Mouse (Mus musculus): Measurements from ENCODE around the gene Notch4. TPM values are rescaled to one million over a fixed set of nuclear protein-coding genes. Genes with fewer than 3 reads are reported as not detected.

Gene Notch4
- polyA plus RNA-seq, 1 experiment from 2014 or later = 11.6 TPM

DNA sequence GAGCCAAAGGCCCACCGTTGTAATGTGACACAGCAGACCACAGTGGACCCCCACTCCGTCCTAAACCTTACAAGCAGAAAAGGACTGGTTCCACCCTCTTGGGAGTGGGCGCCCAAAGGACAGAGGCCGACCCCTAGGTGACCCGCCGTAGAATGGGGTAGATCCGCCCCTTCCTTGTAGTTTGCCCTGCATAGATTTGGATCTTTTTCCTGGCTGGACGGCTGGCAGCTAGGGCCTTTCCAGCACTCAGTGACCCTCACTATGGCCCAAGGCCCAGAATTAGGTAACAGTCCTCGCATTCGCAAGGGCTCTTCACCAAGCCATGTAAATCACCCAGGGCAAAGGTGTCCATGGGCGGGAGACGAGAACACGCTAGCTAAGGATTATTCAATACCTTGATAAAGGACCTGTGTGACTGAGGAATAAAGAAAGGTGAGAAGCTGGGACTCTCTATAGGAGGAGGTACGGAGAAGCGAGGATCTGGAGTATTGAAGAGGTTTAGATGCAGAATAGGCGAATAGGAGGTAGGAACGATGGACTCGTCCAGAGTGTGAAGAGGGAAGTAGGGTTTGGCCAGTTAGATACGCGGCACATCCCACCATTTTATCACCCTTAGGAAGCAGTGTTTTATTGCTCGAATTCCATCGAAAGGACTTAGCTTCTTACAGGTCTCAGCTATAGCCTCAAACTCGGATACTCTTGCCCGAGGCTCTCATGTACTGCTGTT lies 40.6 kb downstream of the Notch4 start:
- WGBS = 19% methylated on average over 24 of the region's 24 CpGs
- peak; percentile 39 for DNase-seq (ENCODE audit: low spot score)

DNA sequence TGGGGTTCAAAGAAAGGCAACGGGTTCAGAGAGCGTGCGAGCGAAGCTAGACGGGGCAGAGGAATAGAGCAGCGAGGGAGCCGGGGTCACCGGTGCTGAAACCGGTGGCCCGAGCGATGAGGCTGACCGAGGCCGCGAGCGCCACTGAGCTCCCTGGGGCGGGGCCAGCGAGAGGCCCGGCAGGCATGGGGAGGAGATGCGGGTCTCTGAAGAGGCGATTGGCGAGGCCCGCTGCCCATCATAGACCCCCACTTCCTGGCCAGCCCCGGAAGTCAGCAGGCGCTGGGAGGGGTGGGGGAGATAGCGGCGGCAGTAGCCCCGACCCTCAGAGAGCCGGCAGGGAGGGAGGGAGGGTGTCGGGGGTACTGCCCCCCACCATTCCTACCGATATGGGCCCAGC lies 41.5 kb downstream of the Notch4 start:
- H3K27me3 ChIP-seq (ENCODE audit: control insufficient read depth, insufficient read depth, low read length) = no peaks in the 10 kb centered on the region
- no peaks in the 10 kb centered on the region for H3K9me3 ChIP-seq (ENCODE audit: control insufficient read depth, low read length)
- peak overlapping the region; percentile 95 for H3K4me2 ChIP-seq (replicated peaks; ENCODE audit: low read depth, low read length)
- WGBS = 0% methylated on average over 21 of the region's 30 CpGs
- ATAC-seq (ENCODE audit: low FRiP score) (peak; percentile 37), DNase-seq (ENCODE audit: low spot score) (peak; percentile 96)
- peaks cover 16% of the 10 kb centered on the region for H3K4me1 ChIP-seq (replicated peaks; ENCODE audit: control insufficient read depth, insufficient read depth, low read length)
- H3K4me3 ChIP-seq (ENCODE audit: low read depth, low read length) = peak overlapping the region; percentile 96
- H3K9ac ChIP-seq (ENCODE audit: low read depth, low read length) = peak overlapping the region; percentile 91
- peak overlapping the region; percentile 87 for H3K27ac ChIP-seq (ENCODE audit: low read depth, low read length)
- no peaks in the 10 kb centered on the region for H3K36me3 ChIP-seq (ENCODE audit: control insufficient read depth, insufficient read depth, low read length)

More for the DNA sequence above, 40.6 kb downstream of the Notch4 start:
- Histone ChIP-seq H3K27ac (ENCODE audit: low read depth, low read length) (peak overlapping the region; percentile 87), H3K4me2 (replicated peaks; ENCODE audit: low read depth, low read length) (peak overlapping the region; percentile 81), H3K27me3 (ENCODE audit: control insufficient read depth, insufficient read depth, low read length) (no peaks in the 10 kb centered on the region), H3K36me3 (ENCODE audit: control insufficient read depth, insufficient read depth, low read length) (peaks cover 6% of the 10 kb centered on the region), H3K4me3 (ENCODE audit: low read depth, low read length) (peak overlapping the region; percentile 96), H3K9me3 (ENCODE audit: control insufficient read depth, low read length) (no peaks in the 10 kb centered on the region), H3K4me1 (replicated peaks; ENCODE audit: control insufficient read depth, insufficient read depth, low read length) (peaks cover 16% of the 10 kb centered on the region), H3K9ac (ENCODE audit: low read depth, low read length) (peak overlapping the region; percentile 91)
- ATAC-seq (ENCODE audit: low FRiP score) = no peak

DNA sequence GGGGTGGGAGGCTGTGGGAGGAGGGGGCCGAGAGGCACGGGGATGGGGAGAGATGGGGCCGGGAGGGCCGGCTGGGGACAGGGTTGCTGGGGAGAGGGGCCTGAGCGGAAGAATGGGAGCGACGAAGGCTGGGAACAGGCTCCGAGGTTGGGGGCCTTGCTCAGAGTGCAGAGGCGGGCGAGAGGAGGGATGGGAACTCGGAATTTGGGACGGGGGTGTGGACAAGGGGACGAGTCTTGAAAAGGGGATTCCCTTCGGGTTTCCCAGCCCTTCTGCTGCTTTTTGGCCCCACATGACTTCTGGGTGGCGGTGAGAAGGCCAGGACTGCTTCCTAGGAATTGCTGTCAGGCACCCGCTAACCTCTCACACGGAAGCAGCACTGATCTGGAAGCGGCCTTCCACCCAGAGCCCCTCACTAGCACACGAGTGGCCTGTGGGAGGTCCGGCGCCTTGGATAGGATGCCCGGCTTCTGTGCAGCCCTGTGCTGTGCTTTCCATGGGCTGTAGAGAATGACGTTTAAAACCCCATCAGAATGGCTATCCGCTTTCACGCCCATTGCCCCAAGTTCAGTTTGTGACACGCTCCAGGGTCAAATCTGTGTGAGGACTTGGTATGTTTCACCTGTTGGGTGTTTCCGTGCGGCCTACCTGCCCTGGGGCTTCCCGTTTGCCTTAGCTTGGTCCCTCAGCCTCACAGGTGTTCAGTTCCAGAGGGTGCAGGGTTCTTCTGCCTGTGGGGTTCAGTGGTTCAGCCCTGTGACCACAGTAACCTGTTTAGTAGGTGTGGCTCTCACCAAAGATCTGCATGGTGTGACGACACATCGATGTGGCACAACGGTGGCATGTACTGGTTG lies 42.3 kb downstream of the Notch4 start:
- Histone ChIP-seq H3K27ac (ENCODE audit: low read depth, low read length) (peak overlapping the region; percentile 85), H3K36me3 (ENCODE audit: control insufficient read depth, insufficient read depth, low read length) (no peaks in the 10 kb centered on the region), H3K4me3 (ENCODE audit: low read depth, low read length) (peak overlapping the region; percentile 96), H3K9me3 (ENCODE audit: control insufficient read depth, low read length) (no peaks in the 10 kb centered on the region), H3K9ac (ENCODE audit: low read depth, low read length) (peak overlapping the region; percentile 91), H3K4me2 (replicated peaks; ENCODE audit: low read depth, low read length) (peak overlapping the region; percentile 95), H3K4me1 (replicated peaks; ENCODE audit: control insufficient read depth, insufficient read depth, low read length) (peaks cover 16% of the 10 kb centered on the region), H3K27me3 (ENCODE audit: control insufficient read depth, insufficient read depth, low read length) (no peaks in the 10 kb centered on the region)
- DNase-seq (ENCODE audit: low spot score) (no peak), ATAC-seq (ENCODE audit: low FRiP score) (no peak)
- 18% methylated on average over 32 of the region's 32 CpGs for WGBS

DNA sequence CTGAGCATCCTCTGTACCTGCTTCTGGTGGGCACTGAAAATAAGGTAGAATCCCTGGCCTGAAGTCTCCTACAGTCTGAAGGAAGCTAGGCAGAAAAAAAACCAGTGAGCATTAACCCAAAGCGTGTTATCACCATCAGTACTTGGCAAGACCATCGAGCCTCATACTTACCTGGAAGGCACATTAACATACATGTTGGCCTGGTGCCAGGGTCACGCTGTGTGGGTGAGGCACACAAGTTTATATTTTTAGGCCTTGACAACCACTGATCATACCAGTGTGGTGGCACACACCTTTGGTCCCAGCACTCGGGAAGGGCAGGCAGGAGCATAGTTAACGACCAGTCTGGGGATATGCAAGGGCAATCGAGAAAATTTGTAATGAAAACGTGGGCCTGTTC lies 43.9 kb downstream of the Notch4 start:
- H3K4me2 ChIP-seq (replicated peaks; ENCODE audit: low read depth, low read length) = no peak overlapping the region
- H3K4me3 ChIP-seq (ENCODE audit: low read depth, low read length) = no peak overlapping the region
- 0 out of 2 replicates have a peak, but pooled peaks cover 4% of the 10 kb centered on the region for H3K36me3 ChIP-seq (ENCODE audit: control insufficient read depth, insufficient read depth, low read length)
- 90% methylated on average over 7 of the region's 7 CpGs for WGBS
- no peak overlapping the region for H3K9ac ChIP-seq (ENCODE audit: low read depth, low read length)
- no peak overlapping the region for H3K27ac ChIP-seq (ENCODE audit: low read depth, low read length)
- DNase-seq (ENCODE audit: low spot score) = no peak
- H3K27me3 ChIP-seq (ENCODE audit: control insufficient read depth, insufficient read depth, low read length) = no peaks in the 10 kb centered on the region
- no peak for ATAC-seq (ENCODE audit: low FRiP score)
- peaks cover 12% of the 10 kb centered on the region for H3K4me1 ChIP-seq (replicated peaks; ENCODE audit: control insufficient read depth, insufficient read depth, low read length)
- no peaks in the 10 kb centered on the region for H3K9me3 ChIP-seq (ENCODE audit: control insufficient read depth, low read length)

DNA sequence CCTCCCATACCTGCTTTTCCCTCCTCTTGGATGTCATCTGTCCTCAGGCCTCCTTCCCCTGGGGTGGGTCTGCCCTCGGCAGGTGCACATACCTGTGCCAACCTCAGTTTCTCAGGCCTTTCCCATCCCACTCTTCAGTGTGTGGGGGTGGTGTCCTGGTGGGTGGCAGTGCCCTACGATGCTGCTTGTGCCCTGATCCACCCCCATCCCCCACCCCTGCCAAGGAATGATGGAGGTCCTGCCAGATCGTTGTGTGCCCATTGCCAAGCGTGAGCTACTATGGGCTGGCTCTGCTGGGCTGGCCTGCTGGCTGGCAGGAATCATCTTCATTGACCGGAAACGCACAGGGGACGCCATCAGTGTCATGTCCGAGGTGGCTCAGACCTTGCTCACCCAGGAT lies 47.0 kb downstream of the Notch4 start:
- H3K4me1 ChIP-seq (replicated peaks; ENCODE audit: control insufficient read depth, insufficient read depth, low read length) = peaks cover 7% of the 10 kb centered on the region
- no peak for ATAC-seq (ENCODE audit: low FRiP score)
- no peaks in the 10 kb centered on the region for H3K27me3 ChIP-seq (ENCODE audit: control insufficient read depth, insufficient read depth, low read length)
- H3K9me3 ChIP-seq (ENCODE audit: control insufficient read depth, low read length) = no peaks in the 10 kb centered on the region
- no peak for DNase-seq (ENCODE audit: low spot score)
- 0 out of 2 replicates have a peak, but pooled peaks cover 4% of the 10 kb centered on the region for H3K36me3 ChIP-seq (ENCODE audit: control insufficient read depth, insufficient read depth, low read length)
- H3K4me2 ChIP-seq (replicated peaks; ENCODE audit: low read depth, low read length) = no peak overlapping the region
- 94% methylated on average over 8 of the region's 8 CpGs for WGBS
- no peak overlapping the region for H3K9ac ChIP-seq (ENCODE audit: low read depth, low read length)
- H3K27ac ChIP-seq (ENCODE audit: low read depth, low read length) = no peak overlapping the region
- H3K4me3 ChIP-seq (ENCODE audit: low read depth, low read length) = no peak overlapping the region

DNA sequence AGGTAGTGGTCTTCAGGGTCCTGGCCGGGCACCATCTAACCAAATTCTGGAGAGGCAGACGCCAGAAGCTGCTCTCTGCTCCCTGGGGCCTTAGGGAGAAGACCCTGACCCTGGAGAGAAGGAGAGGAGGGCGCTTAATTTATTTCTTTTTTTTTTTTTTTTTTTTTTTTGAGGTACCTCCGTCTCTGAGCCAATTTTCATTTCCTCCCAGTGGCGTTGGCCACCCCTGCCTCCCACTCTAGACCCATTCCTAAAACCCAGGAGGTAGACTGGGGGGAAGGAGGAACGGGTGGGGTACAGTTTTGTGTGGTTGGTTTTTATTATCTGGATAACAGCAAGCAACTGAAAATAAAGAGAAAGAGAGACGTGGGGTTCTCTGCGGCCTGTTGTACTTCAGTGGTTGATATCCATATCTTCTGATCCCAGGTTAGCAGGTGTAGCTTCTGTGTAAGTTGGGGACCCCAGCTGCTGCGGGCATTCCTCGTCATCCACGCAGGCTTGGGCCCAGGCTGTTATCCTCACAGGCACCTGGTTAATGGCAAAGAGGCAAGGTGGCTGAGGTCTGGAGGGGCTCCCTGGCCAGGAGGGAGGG lies 49.1 kb downstream of the Notch4 start:
- Histone ChIP-seq H3K4me2 (replicated peaks; ENCODE audit: low read depth, low read length) (no peak overlapping the region), H3K27ac (ENCODE audit: low read depth, low read length) (no peak overlapping the region), H3K27me3 (ENCODE audit: control insufficient read depth, insufficient read depth, low read length) (no peaks in the 10 kb centered on the region), H3K9ac (ENCODE audit: low read depth, low read length) (no peak overlapping the region), H3K4me1 (replicated peaks; ENCODE audit: control insufficient read depth, insufficient read depth, low read length) (no peaks in the 10 kb centered on the region), H3K36me3 (ENCODE audit: control insufficient read depth, insufficient read depth, low read length) (0 out of 2 replicates have a peak, but pooled peaks cover 4% of the 10 kb centered on the region), H3K9me3 (ENCODE audit: control insufficient read depth, low read length) (no peaks in the 10 kb centered on the region), H3K4me3 (ENCODE audit: low read depth, low read length) (no peak overlapping the region)
- no peak for DNase-seq (ENCODE audit: low spot score)
- ATAC-seq (ENCODE audit: low FRiP score) = no peak
- 85% methylated on average over 11 of the region's 11 CpGs for WGBS

DNA sequence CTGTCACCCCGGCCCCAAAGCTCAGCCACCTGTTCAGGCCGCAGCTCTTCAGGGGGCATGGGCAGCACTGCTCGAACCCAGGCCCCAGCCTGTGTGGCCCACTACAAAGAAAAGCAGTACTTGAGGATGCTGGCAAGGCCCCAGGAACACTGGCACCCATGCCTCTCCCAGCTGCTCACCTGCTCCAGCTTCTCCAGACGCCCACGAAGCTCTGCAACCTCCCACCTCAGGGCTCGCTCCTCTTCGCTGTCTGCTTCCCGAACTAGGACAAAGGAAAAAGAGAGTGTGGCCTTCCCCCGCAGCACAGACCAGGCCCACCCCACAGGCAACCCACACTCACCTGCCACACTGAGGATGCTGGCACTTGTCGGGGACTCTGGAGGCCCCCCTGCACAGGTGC lies 49.8 kb downstream of the Notch4 start:
- ATAC-seq (ENCODE audit: low FRiP score) = no peak
- Histone ChIP-seq H3K4me1 (replicated peaks; ENCODE audit: control insufficient read depth, insufficient read depth, low read length) (no peaks in the 10 kb centered on the region), H3K4me2 (replicated peaks; ENCODE audit: low read depth, low read length) (no peak overlapping the region), H3K27ac (ENCODE audit: low read depth, low read length) (no peak overlapping the region), H3K27me3 (ENCODE audit: control insufficient read depth, insufficient read depth, low read length) (no peaks in the 10 kb centered on the region), H3K36me3 (ENCODE audit: control insufficient read depth, insufficient read depth, low read length) (0 out of 2 replicates have a peak, but pooled peaks cover 4% of the 10 kb centered on the region), H3K9me3 (ENCODE audit: control insufficient read depth, low read length) (no peaks in the 10 kb centered on the region), H3K4me3 (ENCODE audit: low read depth, low read length) (no peak overlapping the region), H3K9ac (ENCODE audit: low read depth, low read length) (no peak overlapping the region)
- WGBS = 88% methylated on average over 10 of the region's 10 CpGs
- DNase-seq (ENCODE audit: low spot score) = no peak

DNA sequence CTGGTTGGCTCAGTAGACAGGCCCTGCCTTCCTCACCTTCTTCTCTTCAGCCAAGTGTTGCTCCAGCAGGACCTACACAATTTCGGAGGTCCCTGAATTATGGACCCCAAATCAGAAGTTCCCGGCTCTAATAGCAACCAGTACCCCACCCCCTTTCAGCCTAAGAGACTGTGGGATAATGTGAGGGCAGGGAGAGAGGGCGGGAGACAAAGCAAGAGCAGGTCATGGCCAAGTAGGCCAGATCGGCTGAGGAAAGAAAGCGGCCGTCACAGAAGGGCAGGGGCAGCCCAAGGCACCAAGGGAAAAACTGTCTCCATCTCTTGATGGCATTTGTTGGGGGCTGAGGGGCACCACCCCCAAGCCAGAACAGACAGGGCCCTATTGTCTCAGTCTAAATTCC lies 51.8 kb downstream of the Notch4 start, which contains the start of gene Egfl8:
Egfl8 (minus strand) TSS at position 101 of the 400 bp plus-strand sequence.
- ATAC-seq (ENCODE audit: low FRiP score) = no peak
- Histone ChIP-seq H3K27me3 (ENCODE audit: control insufficient read depth, insufficient read depth, low read length) (no peaks in the 10 kb centered on the region), H3K9ac (ENCODE audit: low read depth, low read length) (no peak within 1 kb of the TSS)

More for the DNA sequence above, 51.8 kb downstream of the Notch4 start, which contains the start of gene Egfl8:
- no peak for DNase-seq (ENCODE audit: low spot score)
- Histone ChIP-seq H3K27ac (ENCODE audit: low read depth, low read length) (no peak within 1 kb of the TSS), H3K4me3 (ENCODE audit: low read depth, low read length) (no peak within 1 kb of the TSS), H3K4me1 (replicated peaks; ENCODE audit: control insufficient read depth, insufficient read depth, low read length) (no peaks in the 10 kb centered on the region; the same call in 1 of the 2 replicates), H3K4me2 (replicated peaks; ENCODE audit: low read depth, low read length) (no peak within 1 kb of the TSS), H3K9me3 (ENCODE audit: control insufficient read depth, low read length) (no peaks in the 10 kb centered on the region), H3K36me3 (ENCODE audit: control insufficient read depth, insufficient read depth, low read length) (0 out of 2 replicates have a peak, but pooled peaks cover 4% of the 10 kb centered on the region)
- WGBS = 68% methylated on average over 6 of the region's 6 CpGs

Measured in hindbrain, embryonic 11.5 days (tissue).